Comparison of ENCODE assay signal across 8 mouse cellular contexts in genomic region chr8:44998681-44999277, GRCm38 (mm10).
DNase-seq lines count a peak whose midpoint lies in the region; ATAC-seq and TF ChIP-seq lines count a peak whose summit lies in the region.

No protein-coding gene starts in this region.

- no peak overlapping the region for H3K9ac ChIP-seq in intestine, postnatal 0 days (ENCODE audit: low read depth, low read length)
- no peak overlapping the region; the same call in 1 of the 2 replicates for H3K9ac ChIP-seq in midbrain, embryonic 14.5 days (replicated peaks; ENCODE audit: low read length)

- peaks cover 6% of the 10 kb centered on the region for H3K4me1 ChIP-seq in intestine, postnatal 0 days (replicated peaks; ENCODE audit: control insufficient read depth, insufficient read depth, low read length)
- peaks cover 38% of the 10 kb centered on the region for H3K4me1 ChIP-seq in midbrain, embryonic 14.5 days (ENCODE audit: control insufficient read depth, insufficient read depth, low read length)
- H3K4me1 ChIP-seq in testis, adult 2 months (ENCODE audit: control insufficient read depth, insufficient read depth, low read length), result peaks cover 2% of the 10 kb centered on the region; the same call in 1 of the 2 replicates

- no peaks in the 10 kb centered on the region for H3K9me3 ChIP-seq in intestine, postnatal 0 days (ENCODE audit: control insufficient read depth)
- H3K9me3 ChIP-seq in midbrain, embryonic 14.5 days (ENCODE audit: control insufficient read depth, low read length), result no peaks in the 10 kb centered on the region

- no peak overlapping the region for H3K27ac ChIP-seq in intestine, postnatal 0 days (ENCODE audit: low read depth, low read length)
- H3K27ac ChIP-seq in midbrain, embryonic 14.5 days (replicated peaks; ENCODE audit: low read depth, low read length), result peak overlapping the region; percentile 53
- peak overlapping the region; percentile 71 for H3K27ac ChIP-seq in testis, adult 2 months (ENCODE audit: control insufficient read depth, insufficient read depth, low read depth, low read length)

- TF ChIP-seq POLR2A in testis, adult 2 months (IDR thresholded peaks at IDR 0.05; ENCODE audit: control insufficient read depth, low read depth, low read length), result no peak

- 51% methylated on average over 11 of the region's 11 CpGs for WGBS in intestine, postnatal 0 days
- 3% methylated on average over 11 of the region's 11 CpGs for WGBS in midbrain, embryonic 14.5 days

- H3K36me3 ChIP-seq in intestine, postnatal 0 days (ENCODE audit: control insufficient read depth, insufficient read depth), result no peaks in the 10 kb centered on the region
- H3K36me3 ChIP-seq in midbrain, embryonic 14.5 days (ENCODE audit: control insufficient read depth, insufficient read depth, low read length), result no peaks in the 10 kb centered on the region
- no peaks in the 10 kb centered on the region for H3K36me3 ChIP-seq in testis, adult 2 months (ENCODE audit: control insufficient read depth, insufficient read depth, low read length)

- H3K4me3 ChIP-seq in intestine, postnatal 0 days (ENCODE audit: low read depth, low read length), result no peak overlapping the region
- H3K4me3 ChIP-seq in midbrain, embryonic 14.5 days (replicated peaks; ENCODE audit: low read depth, low read length), result 0 out of 2 replicates have a peak overlapping the region, but pooled peaks have one; percentile 7
- H3K4me3 ChIP-seq in testis, adult 2 months (ENCODE audit: control insufficient read depth, low read depth, low read length), result no peak overlapping the region

- peak overlapping the region; percentile 25; the same call in 1 of the 2 replicates for H3K4me2 ChIP-seq in intestine, postnatal 0 days (replicated peaks; ENCODE audit: low read depth)
- H3K4me2 ChIP-seq in midbrain, embryonic 14.5 days (ENCODE audit: low read length), result peak overlapping the region; percentile 36

- peak; percentile 61 for TF ChIP-seq CTCF in intestine, postnatal 0 days (IDR thresholded peaks at IDR 0.05; ENCODE audit: low read depth)
- TF ChIP-seq CTCF in testis, adult 2 months (IDR thresholded peaks at IDR 0.05; ENCODE audit: control insufficient read depth, insufficient read depth, insufficient replicate concordance, low read depth, low read length), result no peak

- peak; percentile 70 for DNase-seq in adrenal gland, postnatal 14 days
- peak; percentile 77 for DNase-seq in embryo, embryonic 11 days
- peak; percentile 84 to 88 for DNase-seq in heart, adult 18-20 months
- DNase-seq in left cerebral cortex, adult 9 months (ENCODE audit: low spot score in 2 of 2), result peak; percentile 22 to 62
- peak; percentile 87 for DNase-seq in midbrain, embryonic 14.5 days
- DNase-seq in MN1 (ENCODE audit: low spot score), result no peak

- ATAC-seq in intestine, postnatal 0 days, result no peak
- ATAC-seq in midbrain, embryonic 14.5 days (ENCODE audit: low FRiP score, low TSS enrichment), result peak; percentile 85

- no peaks in the 10 kb centered on the region for H3K27me3 ChIP-seq in intestine, postnatal 0 days (replicated peaks; ENCODE audit: control insufficient read depth, insufficient read depth, low read length)
- no peaks in the 10 kb centered on the region for H3K27me3 ChIP-seq in midbrain, embryonic 14.5 days (ENCODE audit: control insufficient read depth, insufficient read depth, low read length)
- no peaks in the 10 kb centered on the region for H3K27me3 ChIP-seq in testis, adult 2 months (ENCODE audit: control insufficient read depth, insufficient read depth, low read length)
